Mouse (Mus musculus) thymus, postnatal 10 days (tissue): ENCODE measurements around the gene Rragc.

Experiments
- DNase-seq, 2 experiments: peaks; one replicate each; pipeline ENCODE4 v3.0.0; 2021; ENCODE audit warnings: low spot score in 2 of 2

The Rragc gene

GRCm38 (mm10) chr4:123916748-123917547, at the start of gene Rragc:
TSS of gene Rragc (plus strand) at chr4:123917446.
- DNase-seq, result peak; percentile 100

DNA sequence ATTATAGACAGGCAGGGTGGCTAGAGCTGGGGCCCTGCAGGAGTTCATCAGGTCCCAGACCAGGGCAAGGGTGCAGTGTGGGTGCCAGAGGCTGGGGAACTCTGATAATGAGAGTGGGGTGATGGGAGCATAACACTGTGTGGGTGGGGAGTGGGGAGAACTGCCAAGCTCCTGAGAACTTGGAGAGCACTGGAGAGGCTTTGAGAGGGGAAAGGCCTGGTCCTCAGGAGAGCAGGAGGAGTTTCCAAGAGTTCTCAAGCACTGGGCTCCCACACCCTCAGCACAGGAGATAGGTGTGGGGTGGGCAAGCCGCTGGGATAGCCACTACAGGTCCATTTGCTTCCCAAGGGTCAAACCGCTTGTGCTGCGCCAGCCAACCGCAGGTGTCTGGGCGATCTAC, 23.5 kb upstream of the Rragc start:
- no peak for DNase-seq

DNA sequence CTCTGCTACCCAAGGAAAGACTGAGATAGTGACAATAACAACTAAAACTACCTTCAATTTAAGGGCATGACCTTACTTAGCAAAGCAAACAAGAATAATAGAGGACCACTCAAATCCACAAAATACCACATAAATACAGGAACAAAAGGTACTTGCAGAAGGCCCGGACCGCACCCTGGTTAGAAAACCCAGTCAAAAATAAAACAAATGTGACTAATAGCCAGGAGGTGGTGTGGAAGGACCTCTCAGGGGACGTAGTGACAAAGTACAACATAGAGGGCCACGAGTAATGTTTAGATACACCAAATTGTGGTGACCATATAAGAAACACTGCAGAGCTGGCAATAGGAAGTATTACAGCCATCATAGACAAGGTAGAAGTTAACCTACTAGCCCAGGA, 23.0 kb upstream of the Rragc start:
- DNase-seq, result no peak

- DNase-seq, result peak in 1 of 2 experiments; percentile 40
These were observed 18.6 kb upstream of the Rragc start for GRCm38 (mm10) chr4:123898696-123899095.

- no peak for DNase-seq
These were observed 13.8 kb upstream of the Rragc start for GRCm38 (mm10) chr4:123903432-123903831.

DNA sequence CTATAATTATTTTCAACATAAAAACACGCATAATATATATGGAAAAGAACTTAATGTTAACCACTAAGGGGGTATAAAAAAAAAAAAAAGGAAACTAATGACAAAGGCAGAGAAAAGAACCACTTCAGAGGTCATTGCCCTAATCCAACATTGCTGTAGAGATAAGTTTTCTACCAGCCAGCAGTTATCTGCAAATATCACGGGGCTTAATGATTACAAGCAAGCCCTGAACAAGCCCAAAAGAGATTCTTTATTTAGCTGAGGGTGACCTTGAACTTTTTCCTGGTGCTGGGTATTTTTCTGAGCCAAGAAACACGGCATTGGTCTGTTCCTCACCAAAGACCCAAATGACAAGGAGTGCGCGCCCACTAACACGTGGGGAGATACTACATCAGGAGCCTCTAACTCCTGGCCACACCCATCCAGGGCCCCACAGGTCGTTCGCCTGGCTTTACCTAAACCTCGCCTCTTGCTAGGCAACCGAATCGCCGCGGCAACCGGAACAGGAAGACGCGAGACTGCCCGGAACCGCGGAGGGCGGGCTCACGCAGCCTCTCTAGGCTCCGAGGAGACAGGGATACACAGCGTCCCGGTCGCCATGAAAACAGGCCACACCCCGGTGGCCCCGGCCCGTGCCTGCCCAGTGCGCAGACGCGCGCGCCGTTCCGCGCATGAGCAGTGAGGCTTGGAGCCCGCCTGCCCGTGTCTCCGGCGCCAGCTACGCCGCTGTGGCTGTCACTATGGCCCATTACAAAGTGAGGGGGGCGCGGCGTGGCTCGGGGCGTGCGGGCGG, 12.7 kb upstream of the Rragc start, which contains the start of gene Mycbp:
Gene Mycbp (plus strand): TSS at position 500 of the 793 bp plus-strand sequence.
- DNase-seq, result peak; percentile 96 to 99

DNA sequence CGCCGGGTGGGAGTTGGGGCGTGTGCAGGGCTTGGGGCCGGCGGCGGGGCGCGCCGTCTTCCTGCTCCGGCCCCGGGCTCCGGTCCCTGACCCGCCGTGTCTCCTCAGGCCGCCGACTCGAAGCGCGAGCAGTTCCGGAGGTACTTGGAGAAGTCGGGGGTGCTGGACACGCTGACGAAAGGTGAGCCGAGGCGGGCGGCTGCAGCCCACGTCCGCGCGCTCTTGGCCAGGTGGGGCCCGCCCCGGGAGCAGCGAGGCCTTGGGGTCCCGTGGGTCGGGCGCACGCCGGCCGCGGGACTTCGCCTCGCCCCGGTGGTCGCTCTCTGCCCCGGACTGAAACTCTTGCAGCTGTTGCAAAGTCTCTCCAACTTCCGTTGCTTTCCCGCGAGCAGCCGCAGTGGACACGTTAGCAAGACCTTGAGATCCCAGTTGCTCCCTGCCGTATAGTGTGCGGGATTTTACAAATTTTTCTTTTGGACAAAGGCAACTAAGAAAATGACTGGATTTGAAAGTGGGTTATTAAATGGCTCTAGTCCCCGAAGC, 12.0 kb upstream of the Rragc start:
- no peak for DNase-seq

DNA sequence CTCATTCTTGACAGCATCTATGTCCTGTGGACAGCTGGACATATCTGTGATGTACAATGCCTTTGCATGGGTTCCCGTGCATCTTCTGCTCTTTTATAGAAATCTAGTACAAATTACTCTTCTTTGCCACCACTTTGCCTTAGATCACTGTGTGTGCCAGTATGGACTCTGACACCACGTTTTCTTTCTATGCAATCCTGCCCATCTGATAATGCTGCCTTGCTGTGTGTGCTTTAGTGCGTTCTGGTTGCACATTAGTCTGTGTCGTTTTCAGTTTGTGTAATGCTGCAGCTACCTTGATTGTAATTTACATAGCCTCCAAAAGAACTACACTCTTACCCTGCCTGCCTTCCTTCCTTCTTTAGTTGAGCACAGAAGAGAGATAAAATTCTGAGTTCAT, 5.7 kb upstream of the Rragc start:
- DNase-seq, result no peak

- DNase-seq, result no peak
These were observed 4.8 kb upstream of the Rragc start for GRCm38 (mm10) chr4:123912431-123912830.

- DNase-seq, result peak; percentile 19 to 25
These were observed 398 bp downstream of the Rragc start, which contains the start of gene 4930535I16Rik for GRCm38 (mm10) chr4:123917548-123918140. TSS of gene 4930535I16Rik (minus strand) at chr4:123918022.

DNA sequence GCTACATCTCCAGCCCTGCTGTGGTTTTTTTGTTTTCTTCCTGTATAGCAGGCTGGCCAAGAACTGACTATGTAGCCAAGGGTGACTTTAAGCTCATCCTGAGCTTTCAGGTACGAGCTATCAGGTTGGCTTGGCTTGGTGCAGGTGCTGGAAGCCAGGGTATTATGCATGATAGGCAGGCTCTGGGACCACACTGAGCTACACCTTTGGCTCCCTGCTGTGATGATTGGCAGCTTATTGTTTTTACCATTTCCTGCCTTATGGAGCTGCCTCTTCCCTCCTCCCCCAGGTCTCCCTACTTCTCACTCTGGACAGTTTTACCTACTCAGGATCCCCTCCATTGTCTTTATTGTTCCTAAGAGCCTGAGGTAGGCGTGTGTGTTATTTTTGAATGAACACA, 1.6 kb downstream of the Rragc start:
- no peak for DNase-seq

- DNase-seq, result no peak
These were observed 3.9 kb downstream of the Rragc start for GRCm38 (mm10) chr4:123921055-123921565.

DNA sequence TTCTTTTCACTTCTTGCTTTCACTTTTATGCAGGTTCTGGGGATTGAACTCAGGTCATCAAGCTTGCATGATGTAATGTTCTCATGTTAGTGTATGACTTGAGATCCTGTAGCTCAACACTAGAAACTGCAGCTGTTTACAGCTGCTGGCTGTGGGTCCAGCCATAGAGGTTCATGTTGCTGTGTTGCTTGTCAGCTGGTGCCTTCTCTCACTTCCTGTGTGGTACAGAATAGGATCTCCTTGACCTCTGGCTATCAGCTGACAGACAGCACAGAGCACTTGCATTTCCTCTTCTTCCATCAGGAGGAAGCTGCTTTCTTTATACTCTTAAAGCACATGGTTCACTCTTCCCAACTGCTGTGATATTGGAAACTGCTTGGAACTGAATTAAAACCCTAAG, 10.7 kb downstream of the Rragc start:
- DNase-seq, result no peak

DNA sequence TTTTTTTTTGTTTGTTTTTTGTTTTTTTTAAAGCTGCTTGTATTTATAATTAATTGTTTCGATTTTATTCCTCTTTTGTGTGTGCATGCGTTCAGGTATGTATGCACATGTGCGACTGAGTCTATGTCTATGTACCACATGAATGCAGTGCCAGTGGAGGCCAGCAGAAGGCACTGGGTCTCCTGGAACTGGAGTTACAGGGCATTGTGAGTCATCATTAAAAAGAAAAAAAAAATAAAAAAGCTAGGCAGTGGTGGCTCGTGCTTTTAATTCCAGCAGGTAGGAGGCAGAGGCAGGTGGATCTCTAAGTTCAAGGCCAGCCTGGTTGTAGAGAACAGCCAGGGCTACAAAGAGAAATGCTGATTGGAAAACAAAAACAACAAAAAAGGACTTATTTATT, 12.7 kb downstream of the Rragc start:
- no peak for DNase-seq

DNA sequence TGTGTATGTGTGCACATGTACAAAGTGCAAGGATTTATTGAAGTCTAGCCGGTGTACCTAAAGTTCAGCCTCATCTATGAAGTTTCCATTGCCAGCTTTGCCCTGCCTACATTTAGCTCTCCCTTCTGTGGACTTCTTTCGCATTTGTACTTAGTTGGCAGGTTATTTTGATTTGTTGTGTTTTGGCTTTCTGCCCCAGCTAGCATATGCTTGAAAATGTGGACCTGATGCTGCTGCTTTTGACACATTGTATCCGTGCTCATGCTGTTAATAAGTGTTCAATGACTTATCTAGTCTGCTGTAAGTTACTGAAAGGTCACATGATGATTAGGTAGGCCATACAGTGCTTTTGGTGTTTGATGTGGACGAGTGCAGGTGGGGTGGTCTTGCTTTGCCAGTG, 17.1 kb downstream of the Rragc start:
- DNase-seq, result no peak

DNA sequence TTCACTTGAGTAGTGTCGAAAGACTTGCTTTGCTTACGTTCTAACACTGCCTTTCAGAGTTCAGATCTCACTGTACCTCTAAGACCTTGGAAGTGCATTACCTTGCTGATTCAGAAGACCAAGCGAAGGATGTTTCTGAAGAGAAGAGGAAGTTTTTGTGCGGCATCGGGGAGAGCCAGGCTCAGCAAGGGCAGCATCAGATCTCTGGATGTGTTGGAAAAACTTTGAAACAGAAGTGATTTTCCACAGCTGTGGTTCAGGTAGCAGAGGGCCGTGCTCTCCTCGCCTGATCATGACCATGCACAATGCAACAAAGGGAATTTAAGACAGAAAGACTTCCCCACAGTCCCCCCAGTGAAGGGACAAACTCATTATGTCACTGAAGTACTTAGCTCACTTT, 18.8 kb downstream of the Rragc start:
- DNase-seq, result no peak

DNA sequence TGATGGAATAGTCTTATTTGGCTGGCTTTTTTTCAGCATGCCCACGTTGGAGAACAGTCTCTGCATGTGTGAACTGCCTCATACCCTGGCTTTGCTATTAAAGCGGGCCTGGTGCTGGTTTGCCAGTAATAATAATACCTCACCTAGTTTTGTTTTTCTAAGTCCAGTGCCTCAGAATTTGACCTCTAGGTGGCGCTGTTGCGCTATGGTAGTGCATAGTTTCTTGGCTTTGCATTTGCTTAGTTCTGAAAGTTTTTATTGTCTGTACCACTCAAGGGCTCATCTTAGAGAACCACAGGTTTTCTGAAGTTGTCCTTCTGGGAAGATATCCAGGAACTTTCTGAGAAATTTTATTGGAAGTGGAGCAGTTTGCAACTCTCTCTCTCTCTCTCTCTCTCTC, 22.6 kb downstream of the Rragc start:
- peak; percentile 31 to 77 for DNase-seq

- DNase-seq, result peak; percentile 19 to 24
These were observed 23.6 kb downstream of the Rragc start for GRCm38 (mm10) chr4:123940878-123941277.

GRCm38 (mm10) chr4:123946701-123947100, 29.5 kb downstream of the Rragc start:
- no peak for DNase-seq

DNA sequence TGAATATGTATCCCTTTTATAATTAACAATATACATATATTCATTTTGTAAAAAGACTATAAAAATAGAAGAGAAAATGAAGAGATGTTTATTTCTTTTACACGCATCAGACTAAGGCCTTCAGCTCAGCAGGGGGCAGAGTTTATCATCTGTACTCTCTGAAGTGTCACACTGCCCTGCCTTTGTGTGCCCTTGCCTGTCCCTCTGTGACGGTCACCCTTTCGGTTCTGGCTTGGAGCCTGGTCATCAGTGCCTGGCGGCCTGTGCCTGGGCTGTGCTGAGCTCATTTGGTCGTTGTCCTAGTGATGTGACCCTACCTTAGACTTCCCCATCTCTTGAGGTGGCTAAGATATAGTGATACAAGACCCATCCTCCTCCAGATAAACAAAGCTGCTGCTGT, 29.9 kb downstream of the Rragc start:
- DNase-seq, result no peak

- no peak for DNase-seq
These were observed 31.7 kb downstream of the Rragc start for GRCm38 (mm10) chr4:123948901-123949300.

- DNase-seq, result no peak
These were observed 32.4 kb downstream of the Rragc start for GRCm38 (mm10) chr4:123949649-123950048.
